Mouse (Mus musculus) hindbrain, postnatal 0 days (tissue): ENCODE measurements at regions not wholly inside any gene's neighbourhood (a gene's known extent, or its start where the extent isn't known, plus 50 kb on each side); places are given as distances from the start of the nearest gene placed in this dataset.

Experiments used
- ATAC-seq: fragments of 200-750 bp; cut with Nextera tagmentation; 2 replicates; pipeline ENCODE4 v1.8.0; 2017; ENCODE audit warnings: mild to moderate bottlenecking, moderate TSS enrichment, moderate library complexity
- DNase-seq: peaks from one replicate; pipeline ENCODE4 v3.0.0-alpha.2; 2015; ENCODE audit warnings: low spot score
- H3K27ac ChIP-seq: fragments of 300-500 bp; sonication (generic); 2 replicates; pipeline ENCODE4 v1.5.1; 2014; ENCODE audit warnings: mild to moderate bottlenecking
- H3K27me3 ChIP-seq: fragments of 300-500 bp; sonication (generic); 2 replicates; pipeline ENCODE4 v1.6.1; 2014; ENCODE audit warnings: low read length, mixed read lengths; ENCODE audit not compliant: insufficient read depth
- H3K36me3 ChIP-seq: fragments of 300-500 bp; sonication (generic); 2 replicates; pipeline ENCODE4 v1.6.1; 2014; ENCODE audit warnings: low read length, mixed read lengths; ENCODE audit not compliant: insufficient read depth
- H3K4me1 ChIP-seq: fragments of 300-500 bp; sonication (generic); 2 replicates; pipeline ENCODE4 v1.6.1; 2014; ENCODE audit warnings: antibody characterized with exemption, low read length, mixed read lengths; ENCODE audit not compliant: insufficient read depth
- H3K4me2 ChIP-seq: fragments of 300-500 bp; sonication (generic); 2 replicates; pipeline ENCODE4 v1.6.1; 2014; ENCODE audit warnings: low read depth, mild to moderate bottlenecking, low read length, moderate library complexity, mixed read lengths
- H3K4me3 ChIP-seq: fragments of 300-500 bp; sonication (generic); 2 replicates; pipeline ENCODE4 v1.5.1; 2014; ENCODE audit warnings: low read length
- H3K9ac ChIP-seq: fragments of 300-500 bp; sonication (generic); replicated peaks from 2 replicates; pipeline ENCODE4 v1.6.1; 2014; ENCODE audit warnings: mild to moderate bottlenecking, low read length, moderate library complexity, mixed read lengths
- H3K9me3 ChIP-seq: fragments of 300-500 bp; sonication (generic); 2 replicates; pipeline ENCODE4 v1.6.1; 2016; ENCODE audit warnings: low read length, mixed read lengths
- CTCF ChIP-seq: IDR thresholded peaks from 2 replicates; pipeline ENCODE4 v1.5.1; 2016; ENCODE audit warnings: antibody characterized with exemption, control low read depth, low read depth
- WGBS: fragments of 180-500 bp; shearing (Covaris S2); extraction: QIAGEN DNeasy Blood & Tissue Kit; methylation state at CpG from one replicate; pipeline ENCODE4 v1.1.7; 2014; 5-methylcytosine and 5-hydroxymethylcytosine counted together

- H3K27me3 ChIP-seq: no peaks in the 10 kb centered on the region
- H3K9me3 ChIP-seq: no peaks in the 10 kb centered on the region
- ATAC-seq (no peak), DNase-seq (no peak)
- WGBS: 48% methylated on average over 3 of the region's 3 CpGs
- no peak for TF ChIP-seq CTCF
- H3K4me1 ChIP-seq: no peaks in the 10 kb centered on the region
- no peaks in the 10 kb centered on the region for H3K36me3 ChIP-seq
- no peak overlapping the region for H3K9ac ChIP-seq
- H3K4me2 ChIP-seq: no peak overlapping the region
- no peak overlapping the region for H3K27ac ChIP-seq
- no peak overlapping the region for H3K4me3 ChIP-seq
Measured at GRCm38 (mm10) chr3:58181715-58182114, 232.8 kb upstream of the Tsc22d2 start.

GRCm38 (mm10) chr3:58182299-58182698, 232.2 kb upstream of the Tsc22d2 start:
- Histone ChIP-seq H3K27ac (no peak overlapping the region), H3K4me2 (no peak overlapping the region), H3K27me3 (no peaks in the 10 kb centered on the region), H3K36me3 (no peaks in the 10 kb centered on the region), H3K4me3 (no peak overlapping the region), H3K9me3 (no peaks in the 10 kb centered on the region), H3K4me1 (no peaks in the 10 kb centered on the region), H3K9ac (no peak overlapping the region)
- ATAC-seq (no peak), DNase-seq (no peak)
- WGBS: 82% methylated on average over 4 of the region's 4 CpGs
- TF ChIP-seq CTCF: no peak

- no peaks in the 10 kb centered on the region for H3K9me3 ChIP-seq
- DNase-seq (no peak), ATAC-seq (no peak)
- H3K4me3 ChIP-seq: no peak overlapping the region
- H3K36me3 ChIP-seq: no peaks in the 10 kb centered on the region
- no peak overlapping the region for H3K4me2 ChIP-seq
- no peaks in the 10 kb centered on the region for H3K27me3 ChIP-seq
- no peaks in the 10 kb centered on the region for H3K4me1 ChIP-seq
- no peak for TF ChIP-seq CTCF
- H3K27ac ChIP-seq: no peak overlapping the region
- no peak overlapping the region for H3K9ac ChIP-seq
- 60% methylated on average over 3 of the region's 3 CpGs for WGBS
Measured at GRCm38 (mm10) chr3:58183279-58183678, 231.2 kb upstream of the Tsc22d2 start.

GRCm38 (mm10) chr3:58200462-58200861, 214.1 kb upstream of the Tsc22d2 start:
- no peak overlapping the region for H3K9ac ChIP-seq
- no peak for TF ChIP-seq CTCF

GRCm38 (mm10) chr3:58202816-58203215, 211.7 kb upstream of the Tsc22d2 start:
- DNase-seq (no peak), ATAC-seq (no peak)
- no peak overlapping the region for H3K9ac ChIP-seq
- H3K9me3 ChIP-seq: no peaks in the 10 kb centered on the region
- H3K4me2 ChIP-seq: no peak overlapping the region
- H3K27me3 ChIP-seq: no peaks in the 10 kb centered on the region
- WGBS: 78% methylated on average over 5 of the region's 5 CpGs
- H3K4me3 ChIP-seq: no peak overlapping the region
- H3K36me3 ChIP-seq: no peaks in the 10 kb centered on the region
- no peaks in the 10 kb centered on the region for H3K4me1 ChIP-seq
- no peak overlapping the region for H3K27ac ChIP-seq
- TF ChIP-seq CTCF: no peak

More at GRCm38 (mm10) chr3:58200462-58200861, 214.1 kb upstream of the Tsc22d2 start:
- Histone ChIP-seq H3K27ac (no peak overlapping the region), H3K9me3 (no peaks in the 10 kb centered on the region), H3K4me3 (no peak overlapping the region), H3K27me3 (no peaks in the 10 kb centered on the region), H3K36me3 (no peaks in the 10 kb centered on the region), H3K4me1 (no peaks in the 10 kb centered on the region), H3K4me2 (no peak overlapping the region)
- WGBS: 90% methylated on average over 6 of the region's 6 CpGs
- ATAC-seq (no peak), DNase-seq (no peak)

GRCm38 (mm10) chr3:58203806-58204205, 210.7 kb upstream of the Tsc22d2 start:
- Histone ChIP-seq H3K27me3 (no peaks in the 10 kb centered on the region), H3K9ac (no peak overlapping the region), H3K4me2 (no peak overlapping the region), H3K27ac (no peak overlapping the region), H3K4me1 (no peaks in the 10 kb centered on the region), H3K9me3 (no peaks in the 10 kb centered on the region), H3K36me3 (no peaks in the 10 kb centered on the region), H3K4me3 (no peak overlapping the region)
- no peak for DNase-seq
- no peak for TF ChIP-seq CTCF
- WGBS: 86% methylated on average over 2 of the region's 2 CpGs
- no peak for ATAC-seq

- no peak overlapping the region for H3K9ac ChIP-seq
- no peak for TF ChIP-seq CTCF
- no peaks in the 10 kb centered on the region for H3K27me3 ChIP-seq
- H3K4me3 ChIP-seq: no peak overlapping the region
- no peaks in the 10 kb centered on the region for H3K4me1 ChIP-seq
- 90% methylated on average over 2 of the region's 2 CpGs for WGBS
- H3K9me3 ChIP-seq: no peaks in the 10 kb centered on the region
- H3K27ac ChIP-seq: no peak overlapping the region
- ATAC-seq (no peak), DNase-seq (no peak)
- H3K4me2 ChIP-seq: no peak overlapping the region
- H3K36me3 ChIP-seq: no peaks in the 10 kb centered on the region
Measured at GRCm38 (mm10) chr3:58205526-58205925, 209.0 kb upstream of the Tsc22d2 start.
